Mouse (Mus musculus) E14TG2a.4 (cell line): ENCODE data around the gene Ccdc148.

ENCODE experiments used
- H3K27me3 ChIP-seq: 2 replicates; pipeline ENCODE4 v1.6.1; 2014; ENCODE audit warnings: low read length, control low read depth; ENCODE audit not compliant: insufficient read depth
- H3K36me3 ChIP-seq: 2 replicates; pipeline ENCODE4 v1.6.1; 2014; ENCODE audit warnings: low read length, control low read depth; ENCODE audit not compliant: insufficient read depth
- H3K4me1 ChIP-seq: replicated peaks from 2 replicates; pipeline ENCODE4 v1.6.1; 2014; ENCODE audit warnings: low read depth, low read length, control low read depth
- H3K4me3 ChIP-seq: replicated peaks from 2 replicates; pipeline ENCODE4 v1.5.1; 2014; ENCODE audit warnings: mild to moderate bottlenecking, low read length
- H3K9me3 ChIP-seq: 2 replicates; pipeline ENCODE4 v1.6.1; 2014; ENCODE audit warnings: low read length, control low read depth
- CTCF ChIP-seq: conservative IDR thresholded peaks from 2 replicates; pipeline ENCODE4 v1.5.1; 2014; ENCODE audit warnings: low read length
- NANOG ChIP-seq: IDR thresholded peaks from 2 replicates; pipeline ENCODE4 v1.6.1; 2014; ENCODE audit warnings: borderline replicate concordance, low read length, mixed read lengths
- POU5F1 ChIP-seq: IDR thresholded peaks from 2 replicates; pipeline ENCODE4 v1.6.1; 2014; ENCODE audit warnings: low read length, borderline replicate concordance

Ccdc148 gene

DNA sequence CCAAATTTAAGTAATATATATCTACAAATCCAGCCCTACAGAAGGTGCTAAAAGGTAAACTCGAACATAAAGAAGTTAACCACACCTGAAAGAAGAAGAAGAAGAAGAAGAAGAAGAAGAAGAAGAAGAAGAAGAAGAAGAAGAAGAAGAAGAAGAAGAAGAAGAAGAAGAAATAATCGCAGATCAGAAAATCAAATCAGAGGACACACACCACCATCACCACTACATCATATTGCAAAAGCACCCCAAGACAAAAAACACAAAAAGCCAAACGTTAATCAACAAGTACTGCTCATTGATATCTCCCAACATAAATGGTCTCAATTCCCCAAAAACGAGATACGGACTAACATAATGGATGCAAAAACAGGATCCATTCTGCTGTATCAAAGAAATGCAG is 301.3 kb downstream of the Ccdc148 start, which contains the start of gene Gm11099:
Gene Gm11099 (plus strand): TSS at position 301 of the 400 bp plus-strand sequence.
- Histone ChIP-seq H3K4me1 (no peaks in the 10 kb centered on the region), H3K9me3 (no peaks in the 10 kb centered on the region), H3K4me3 (no peak within 1 kb of the TSS), H3K27me3 (no peaks in the 10 kb centered on the region), H3K36me3 (no peaks in the 10 kb centered on the region)
- TF ChIP-seq CTCF: no peak

GRCm38 (mm10) chr2:58844499-58844898 is 316.0 kb downstream of the Ccdc148 start:
- no peak for TF ChIP-seq NANOG
- TF ChIP-seq CTCF: no peak
- H3K4me1 ChIP-seq: no peaks in the 10 kb centered on the region
- H3K27me3 ChIP-seq: no peaks in the 10 kb centered on the region
- H3K4me3 ChIP-seq: no peak overlapping the region
- H3K9me3 ChIP-seq: no peaks in the 10 kb centered on the region
- H3K36me3 ChIP-seq: no peaks in the 10 kb centered on the region

DNA sequence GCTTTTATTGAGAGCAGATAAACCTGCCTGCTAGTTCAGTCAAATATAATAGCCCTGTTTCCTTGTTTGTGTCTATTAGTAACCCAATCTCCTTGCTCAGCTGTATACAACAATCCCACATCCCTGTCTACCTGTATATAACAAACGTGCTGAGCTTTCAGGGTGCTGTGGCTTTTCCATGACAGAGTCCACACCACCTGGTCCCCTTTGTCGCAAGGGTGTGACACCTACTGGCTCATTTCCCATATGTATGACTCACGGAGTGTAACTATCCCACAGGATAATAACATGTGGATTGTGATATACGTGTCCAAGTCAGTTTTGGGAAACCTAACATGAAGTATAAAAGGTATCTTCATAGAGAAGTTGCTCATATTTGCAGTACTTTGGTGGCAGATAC is 318.0 kb downstream of the Ccdc148 start:
- Histone ChIP-seq H3K36me3 (no peaks in the 10 kb centered on the region), H3K9me3 (no peaks in the 10 kb centered on the region), H3K4me3 (no peak overlapping the region), H3K27me3 (no peaks in the 10 kb centered on the region), H3K4me1 (no peaks in the 10 kb centered on the region)
- TF ChIP-seq POU5F1 (no peak), CTCF (no peak), NANOG (no peak)

GRCm38 (mm10) chr2:58841021-58841420 is 319.5 kb downstream of the Ccdc148 start:
- no peaks in the 10 kb centered on the region for H3K27me3 ChIP-seq
- no peak for TF ChIP-seq CTCF
- TF ChIP-seq NANOG: no peak
- no peak for TF ChIP-seq POU5F1
- H3K4me1 ChIP-seq: no peaks in the 10 kb centered on the region
- no peak overlapping the region for H3K4me3 ChIP-seq
- no peaks in the 10 kb centered on the region for H3K36me3 ChIP-seq
- H3K9me3 ChIP-seq: no peaks in the 10 kb centered on the region

GRCm38 (mm10) chr2:58832253-58832980 is 328.1 kb downstream of the Ccdc148 start:
- H3K4me1 ChIP-seq: peaks cover 9% of the 10 kb centered on the region
- H3K4me3 ChIP-seq: peak overlapping the region; percentile 41
- TF ChIP-seq POU5F1 (no peak), NANOG (no peak), CTCF (no peak)
- H3K36me3 ChIP-seq: no peaks in the 10 kb centered on the region
- peaks cover 15% of the 10 kb centered on the region for H3K9me3 ChIP-seq
- no peaks in the 10 kb centered on the region for H3K27me3 ChIP-seq

DNA sequence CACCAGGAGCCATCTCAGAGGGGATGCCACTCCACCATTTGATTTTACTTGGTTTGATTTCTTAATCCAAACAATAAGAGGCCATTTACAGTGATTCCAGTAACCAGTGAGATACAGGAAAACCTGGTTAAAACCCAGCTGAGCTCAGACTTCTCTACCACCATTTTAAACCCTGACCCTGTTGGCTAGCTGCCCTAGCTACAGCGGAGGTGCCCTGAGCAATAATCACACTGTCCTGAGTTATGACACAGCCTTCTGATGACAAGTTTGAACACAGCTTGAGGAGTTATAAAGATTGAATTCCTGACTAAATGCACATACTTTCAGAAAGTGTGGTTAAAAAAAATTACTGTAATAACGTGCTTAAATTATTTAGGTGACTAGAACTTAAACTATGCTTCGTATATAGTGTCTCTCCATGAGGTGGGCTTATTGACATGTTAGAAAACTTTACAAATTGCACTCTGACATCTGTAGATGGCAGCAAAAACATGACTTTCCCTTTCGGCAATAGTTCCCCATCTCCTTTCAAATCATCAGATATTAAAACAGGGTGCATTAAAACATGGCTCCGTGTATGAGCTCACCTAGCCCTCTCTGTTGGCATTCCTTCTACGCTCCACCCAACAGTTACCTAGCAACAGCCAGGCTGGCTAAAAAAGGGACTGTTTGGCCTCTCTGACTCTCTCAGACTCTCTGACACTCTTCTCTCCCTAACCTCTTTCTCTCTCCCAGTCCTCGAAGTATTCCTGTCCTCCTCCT is 330.3 kb downstream of the Ccdc148 start:
- Histone ChIP-seq H3K4me1 (peaks cover 9% of the 10 kb centered on the region), H3K36me3 (no peaks in the 10 kb centered on the region), H3K9me3 (peaks cover 15% of the 10 kb centered on the region), H3K4me3 (no peak overlapping the region), H3K27me3 (no peaks in the 10 kb centered on the region)
- TF ChIP-seq POU5F1: no peak
- TF ChIP-seq NANOG: no peak
- no peak for TF ChIP-seq CTCF

DNA sequence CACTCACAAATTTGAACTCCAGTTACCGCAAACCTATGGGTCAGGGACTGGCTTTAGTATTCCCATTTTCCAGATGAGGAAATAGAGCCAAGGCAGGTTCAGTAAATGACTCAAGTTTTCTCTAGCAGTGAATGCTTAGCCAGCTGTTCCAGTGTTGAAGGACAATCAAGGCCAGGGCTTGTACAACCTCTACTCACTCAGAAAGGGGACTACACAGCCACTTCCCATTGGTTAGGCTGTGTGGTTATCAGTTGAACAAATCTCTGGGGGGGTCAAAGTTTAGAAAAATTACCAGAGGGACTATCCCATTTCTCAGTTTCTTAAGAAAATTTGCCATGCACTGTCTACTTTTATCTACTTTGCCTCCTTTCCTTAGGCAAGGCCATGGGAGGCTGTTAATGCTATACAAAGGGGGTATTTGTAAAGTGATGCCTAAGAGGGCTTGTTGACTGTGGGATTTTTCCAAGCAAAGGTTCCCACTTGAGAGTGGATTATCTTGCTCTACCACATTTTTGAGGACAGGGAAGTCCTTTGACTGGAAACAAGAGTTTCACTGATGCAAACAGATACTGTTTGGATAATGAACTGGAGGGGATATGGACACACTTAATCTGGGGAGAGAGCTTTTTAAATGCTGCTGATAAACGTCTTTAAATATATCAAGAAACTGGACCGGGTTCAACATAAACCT is 331.4 kb downstream of the Ccdc148 start:
- H3K4me1 ChIP-seq: peaks cover 9% of the 10 kb centered on the region
- TF ChIP-seq CTCF (no peak), NANOG (no peak), POU5F1 (no peak)
- no peak overlapping the region for H3K4me3 ChIP-seq
- no peaks in the 10 kb centered on the region for H3K36me3 ChIP-seq
- H3K9me3 ChIP-seq: peaks cover 15% of the 10 kb centered on the region
- H3K27me3 ChIP-seq: no peaks in the 10 kb centered on the region

DNA sequence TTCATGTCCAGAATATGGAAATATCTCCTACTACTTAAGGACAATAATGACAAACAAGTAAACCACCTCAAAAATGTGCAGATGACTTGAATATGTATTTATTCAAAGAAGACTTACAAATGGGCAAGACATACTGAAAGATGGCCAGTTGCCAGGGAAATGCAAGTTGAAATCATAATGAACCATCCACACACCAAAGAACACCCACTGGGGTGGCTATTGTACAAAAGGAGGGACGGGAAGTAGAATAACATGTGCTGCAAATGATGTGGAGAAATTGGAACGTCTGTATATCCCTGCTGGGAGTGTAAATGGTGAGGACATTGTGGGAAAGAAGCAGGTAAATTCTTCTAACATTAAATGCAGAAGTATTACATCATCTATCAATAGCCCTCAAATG is 347.5 kb downstream of the Ccdc148 start:
- H3K9me3 ChIP-seq: no peaks in the 10 kb centered on the region
- H3K4me3 ChIP-seq: no peak overlapping the region
- no peak for TF ChIP-seq POU5F1
- TF ChIP-seq NANOG: no peak
- TF ChIP-seq CTCF: no peak
- no peaks in the 10 kb centered on the region for H3K27me3 ChIP-seq
- no peaks in the 10 kb centered on the region for H3K36me3 ChIP-seq
- no peaks in the 10 kb centered on the region for H3K4me1 ChIP-seq

DNA sequence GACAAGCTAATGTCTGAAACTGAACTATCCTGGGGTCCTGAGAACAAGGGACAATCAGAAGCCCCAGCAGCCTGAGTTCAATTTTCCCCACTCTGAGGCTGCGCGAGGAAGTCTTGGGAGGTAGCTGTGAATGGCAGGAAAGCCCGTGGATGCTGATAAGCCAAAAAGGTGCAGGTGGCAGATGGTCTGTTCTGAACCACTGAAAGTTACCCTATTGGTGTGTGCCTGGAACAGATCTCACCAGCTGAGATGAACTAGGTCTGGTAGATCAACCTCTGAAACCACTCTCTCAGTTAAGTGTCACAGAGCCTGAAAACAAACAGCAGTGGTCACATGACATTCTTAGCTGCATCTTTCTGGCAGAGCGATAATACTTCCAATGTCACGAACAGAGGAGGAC is 360.9 kb downstream of the Ccdc148 start:
- H3K27me3 ChIP-seq: no peaks in the 10 kb centered on the region
- no peak overlapping the region for H3K4me3 ChIP-seq
- H3K9me3 ChIP-seq: no peaks in the 10 kb centered on the region
- no peaks in the 10 kb centered on the region for H3K36me3 ChIP-seq
- TF ChIP-seq POU5F1: no peak
- H3K4me1 ChIP-seq: no peaks in the 10 kb centered on the region
